ENCODE assay signal across 16 mouse cellular contexts in genomic region chr14:121492328-121492727, GRCm38 (mm10). TPM values are rescaled to one million over a fixed set of nuclear protein-coding genes. Genes with fewer than 3 reads are reported as not detected.
DNase-seq lines count a peak whose midpoint lies in the region; ATAC-seq and TF ChIP-seq lines count a peak whose summit lies in the region.
"Had no signal": no experiment of that assay in that cellular context is flagged by ENCODE, and none has a peak within 500 bp of the region (broad histone marks: within the 10 kb centered on the region; RNA-seq: fewer than 3 reads in every experiment).

No protein-coding gene starts in this region.

- no peak for TF ChIP-seq CTCF in kidney, postnatal 0 days (IDR thresholded peaks at IDR 0.05; ENCODE audit: low read depth)

- ATAC-seq in midbrain, embryonic 16.5 days: no peak
- peak; percentile 65; the same call in 1 of the 2 replicates for ATAC-seq in kidney, postnatal 0 days (replicated peaks; ENCODE audit: low FRiP score, low read depth)
- ATAC-seq: activated CD4-positive, CD25-positive, alpha-beta regulatory T cell, adult 4 months; inflammation-experienced regulatory T-cells, adult 6 months; liver, embryonic 12.5 days had no signal

- H3K27ac ChIP-seq in heart, embryonic 10.5 days: peak overlapping the region; percentile 2; the same call in 1 of the 2 replicates
- H3K27ac ChIP-seq in midbrain, embryonic 10.5 days (replicated peaks): 0 out of 2 replicates have a peak overlapping the region, but pooled peaks have one; percentile 25
- H3K27ac ChIP-seq in midbrain, embryonic 16.5 days (ENCODE audit: low read length): no peak overlapping the region
- H3K27ac ChIP-seq in kidney, postnatal 0 days: no peak overlapping the region
- H3K27ac ChIP-seq: left cerebral cortex, adult 2 months; liver, embryonic 12.5 days had no signal

- 0 out of 2 replicates have a peak, but pooled peaks cover 7% of the 10 kb centered on the region for H3K27me3 ChIP-seq in heart, embryonic 10.5 days (ENCODE audit: insufficient read depth, poor library complexity, severe bottlenecking)
- H3K27me3 ChIP-seq in midbrain, embryonic 10.5 days (ENCODE audit: low read depth, poor library complexity, severe bottlenecking): no peaks in the 10 kb centered on the region
- no peaks in the 10 kb centered on the region for H3K27me3 ChIP-seq in midbrain, embryonic 16.5 days (ENCODE audit: control insufficient read depth, insufficient read depth, low read depth, low read length)
- no peaks in the 10 kb centered on the region for H3K27me3 ChIP-seq in kidney, postnatal 0 days (ENCODE audit: insufficient read depth, low read length)

- H3K4me3 ChIP-seq in heart, embryonic 10.5 days: no peak overlapping the region
- no peak overlapping the region for H3K4me3 ChIP-seq in midbrain, embryonic 10.5 days
- H3K4me3 ChIP-seq in midbrain, embryonic 16.5 days (ENCODE audit: low read depth, low read length): no peak overlapping the region
- no peak overlapping the region for H3K4me3 ChIP-seq in kidney, postnatal 0 days (replicated peaks; ENCODE audit: low read depth, low read length)
- H3K4me3 ChIP-seq: left cerebral cortex, adult 2 months; liver, embryonic 12.5 days had no signal

- H3K9ac ChIP-seq in midbrain, embryonic 16.5 days (ENCODE audit: low read depth, low read length): no peak overlapping the region
- no peak overlapping the region for H3K9ac ChIP-seq in kidney, postnatal 0 days (ENCODE audit: low read depth, low read length)
- H3K9ac ChIP-seq: liver, embryonic 12.5 days had no signal

- no peaks in the 10 kb centered on the region for H3K9me3 ChIP-seq in heart, embryonic 10.5 days
- no peaks in the 10 kb centered on the region for H3K9me3 ChIP-seq in midbrain, embryonic 10.5 days (replicated peaks)
- H3K9me3 ChIP-seq in midbrain, embryonic 16.5 days (replicated peaks; ENCODE audit: control insufficient read depth, low read length, poor library complexity, severe bottlenecking): no peaks in the 10 kb centered on the region
- no peaks in the 10 kb centered on the region for H3K9me3 ChIP-seq in kidney, postnatal 0 days (replicated peaks; ENCODE audit: low read length)
- H3K9me3 ChIP-seq: liver, embryonic 12.5 days had no signal

- intact Hi-C loops in heart, postnatal 14 days (cut with DNase I): no loop called here

- no peak for DNase-seq in heart, embryonic 10.5 days (ENCODE audit: low spot score)
- no peak for DNase-seq in heart, postnatal 14 days
- no peak for DNase-seq in midbrain, embryonic 10.5 days (ENCODE audit: low spot score)
- DNase-seq in kidney, postnatal 0 days (ENCODE audit: low spot score): peak; percentile 15
- DNase-seq in yolk sac, embryonic 10.5 days (ENCODE audit: low spot score): peak; percentile 66
- no peak for DNase-seq in right cerebral cortex, postnatal 4 days
- DNase-seq in ovary, postnatal 36 days (ENCODE audit: low spot score): no peak
- DNase-seq: cerebellum, adult 9-11 months; lung, postnatal 14 days had no signal

- H3K36me3 ChIP-seq in heart, embryonic 10.5 days: no peaks in the 10 kb centered on the region
- no peaks in the 10 kb centered on the region for H3K36me3 ChIP-seq in midbrain, embryonic 10.5 days
- H3K36me3 ChIP-seq in midbrain, embryonic 16.5 days (ENCODE audit: control insufficient read depth, insufficient read depth, low read length): no peaks in the 10 kb centered on the region
- no peaks in the 10 kb centered on the region for H3K36me3 ChIP-seq in kidney, postnatal 0 days (ENCODE audit: insufficient read depth, low read length)
- H3K36me3 ChIP-seq: liver, embryonic 12.5 days had no signal

- H3K4me1 ChIP-seq in heart, embryonic 10.5 days: peaks cover 27% of the 10 kb centered on the region
- H3K4me1 ChIP-seq in midbrain, embryonic 10.5 days: peaks cover 13% of the 10 kb centered on the region
- no peaks in the 10 kb centered on the region for H3K4me1 ChIP-seq in midbrain, embryonic 16.5 days (ENCODE audit: control insufficient read depth, insufficient read depth, low read length)
- H3K4me1 ChIP-seq in kidney, postnatal 0 days (replicated peaks; ENCODE audit: insufficient read depth, low read length): no peaks in the 10 kb centered on the region
- H3K4me1 ChIP-seq: liver, embryonic 12.5 days had no signal

- 62% methylated on average over 8 of the region's 8 CpGs for WGBS in heart, embryonic 10.5 days
- WGBS in midbrain, embryonic 10.5 days: 79% methylated on average over 8 of the region's 8 CpGs
- WGBS in midbrain, embryonic 16.5 days: 51% methylated on average over 8 of the region's 8 CpGs
- 53% methylated on average over 8 of the region's 8 CpGs for WGBS in kidney, postnatal 0 days

- H3K4me2 ChIP-seq in midbrain, embryonic 16.5 days (ENCODE audit: low read length): no peak overlapping the region
- no peak overlapping the region for H3K4me2 ChIP-seq in kidney, postnatal 0 days (ENCODE audit: low read length)
- H3K4me2 ChIP-seq: liver, embryonic 12.5 days had no signal

RNA-seq across cellular contexts. Expression of gene Slc15a1, which starts 12.7 kb away (rescaled TPM):
- 0.04 TPM in 1 of 2 replicates, not detected in the other for polyA plus RNA-seq in heart, embryonic 10.5 days (2016; fragmentation: Nextera tagmentation; extraction: Ambion mirVana)
- not detected for total RNA-seq in heart, postnatal 14 days (2021)
- 0.04 TPM in 1 of 2 replicates, not detected in the other for polyA plus RNA-seq in midbrain, embryonic 10.5 days (2016; fragmentation: Nextera tagmentation; extraction: Ambion mirVana)
- polyA plus RNA-seq in midbrain, embryonic 16.5 days (2015; fragmentation: Nextera tagmentation; extraction: Ambion mirVana): 0.12 TPM in 1 of 2 replicates, not detected in the other
- polyA plus RNA-seq in kidney, postnatal 0 days (2015; fragmentation: Nextera tagmentation; extraction: Ambion mirVana): 0.74 and 1.2 TPM in 2 replicates
- total RNA-seq: left cerebral cortex, adult 2 months; MEL had no signal
- polyA plus RNA-seq: C2C12; liver, embryonic 12.5 days had no signal

Comparison
In these comparisons a context has a peak if more than half of its experiments do, and no peak if none do; other contexts are left out.
1. H3K27ac ChIP-seq: peak in heart, embryonic 10.5 days (single experiment) and midbrain, embryonic 10.5 days (single experiment); none in midbrain, embryonic 16.5 days (single experiment) and kidney, postnatal 0 days (single experiment).
2. DNase-seq: peak in kidney, postnatal 0 days (single experiment) and yolk sac, embryonic 10.5 days (single experiment); none in heart, embryonic 10.5 days (single experiment), heart, postnatal 14 days (0 of 2), midbrain, embryonic 10.5 days (single experiment), right cerebral cortex, postnatal 4 days (single experiment) and ovary, postnatal 36 days (single experiment).